Mouse (Mus musculus) MEL (cell line): Measurements from ENCODE around the gene Rnf220.

Source experiments
- CTCF ChIP-seq, 3 experiments: IDR thresholded peaks in 2 of 3; conservative IDR thresholded peaks in 1 of 3; 2 replicates each; pipeline ENCODE4 v1.5.1; 2011 to 2012; ENCODE audit warnings: low read length in 3 of 3, low read depth in 2 of 3, mild to moderate bottlenecking in 2 of 3, improper control_type of control experiment in 1 of 3, inconsistent platforms in 1 of 3, mixed read lengths in 1 of 3, moderate library complexity in 1 of 3; ENCODE audit not compliant: control insufficient read depth in 1 of 3, insufficient read depth in 1 of 3, poor library complexity in 1 of 3, severe bottlenecking in 1 of 3
- ELF1 ChIP-seq: IDR thresholded peaks from 2 replicates; pipeline ENCODE4 v1.6.1; 2014; ENCODE audit warnings: low read depth, mild to moderate bottlenecking, inconsistent platforms, low read length, improper control_type of control experiment, moderate library complexity
- EP300 ChIP-seq, 2 experiments: IDR thresholded peaks; 2 replicates each; pipeline ENCODE4 v1.6.1; 2011; ENCODE audit warnings: improper control_type of control experiment in 2 of 2, low read length in 2 of 2, low read depth in 1 of 2, mild to moderate bottlenecking in 1 of 2
- KAT2A ChIP-seq: conservative IDR thresholded peaks from 2 replicates; pipeline ENCODE4 v1.6.1; 2012; ENCODE audit warnings: low read depth, low read length, improper control_type of control experiment, inconsistent platforms
- MYC ChIP-seq: IDR thresholded peaks from 2 replicates; pipeline ENCODE4 v1.6.1; 2011; ENCODE audit warnings: low read depth, mild to moderate bottlenecking, low read length, improper control_type of control experiment, moderate library complexity
- NELFE ChIP-seq: IDR thresholded peaks from 2 replicates; pipeline ENCODE4 v1.6.1; 2011; ENCODE audit warnings: low read depth, low read length, improper control_type of control experiment
- NRF1 ChIP-seq: IDR thresholded peaks from 2 replicates; pipeline ENCODE4 v1.6.1; 2014; ENCODE audit warnings: low read depth, mild to moderate bottlenecking, inconsistent platforms, low read length, improper control_type of control experiment, moderate library complexity; ENCODE audit not compliant: poor library complexity, insufficient read depth, severe bottlenecking
- POLR2A ChIP-seq, 2 experiments: IDR thresholded peaks; 2 replicates each; pipeline ENCODE4 v1.6.1; 2011 to 2012; ENCODE audit warnings: low read length in 2 of 2, mild to moderate bottlenecking in 2 of 2, control low read depth in 1 of 2, improper control_type of control experiment in 1 of 2, low read depth in 1 of 2, moderate library complexity in 1 of 2; ENCODE audit not compliant: control insufficient read depth in 1 of 2, insufficient read depth in 1 of 2, poor library complexity in 1 of 2
- POLR2AphosphoS5 ChIP-seq: IDR thresholded peaks from 2 replicates; pipeline ENCODE4 v1.6.1; 2012; ENCODE audit warnings: low read depth, borderline replicate concordance, mild to moderate bottlenecking, inconsistent platforms, low read length, moderate library complexity, mixed read lengths
- TAL1 ChIP-seq: IDR thresholded peaks from 2 replicates; pipeline ENCODE4 v1.6.1; 2012; ENCODE audit warnings: mild to moderate bottlenecking, inconsistent platforms, low read length, moderate library complexity, mixed read lengths

GRCm38 (mm10) chr4:117321011-117321410, 175.8 kb downstream of the Rnf220 start:
- TF ChIP-seq CTCF (IDR thresholded peaks at IDR 0.05 in 2 of 3, conservative IDR thresholded peaks at IDR 0.05 in 1 of 3; ENCODE audit: control insufficient read depth in 1 of 3, insufficient read depth in 1 of 3, low read depth in 2 of 3, low read length in 3 of 3, poor library complexity in 1 of 3, severe bottlenecking in 1 of 3) = no peak
- peak; percentile 80 for TF ChIP-seq TAL1
- TF ChIP-seq KAT2A = no peak
- no peak for TF ChIP-seq NELFE
- peak; percentile 45 to 58; a peak in 3 of 4 replicates for TF ChIP-seq EP300 (IDR thresholded peaks at IDR 0.05; ENCODE audit: low read depth in 1 of 2, low read length in 2 of 2)
- TF ChIP-seq MYC = no peak
- no peak for TF ChIP-seq POLR2A (IDR thresholded peaks at IDR 0.05; ENCODE audit: control insufficient read depth in 1 of 2, insufficient read depth in 1 of 2, low read depth in 1 of 2, low read length in 2 of 2, poor library complexity in 1 of 2)
- no peak for TF ChIP-seq NRF1
- TF ChIP-seq ELF1 = no peak
- no peak for TF ChIP-seq POLR2AphosphoS5
